Mouse (Mus musculus) spleen, postnatal 36 days (tissue): ENCODE measurements around the gene Casp4.

Experiments
- DNase-seq, 2 experiments: peaks; one replicate each; pipeline ENCODE4 v3.0.0; 2022; ENCODE audit warnings: low spot score in 2 of 2, mixed read lengths in 1 of 2

Casp4 gene

GRCm38 (mm10) chr9:5308561-5308960 is at the start of gene Casp4:
TSS of gene Casp4 (plus strand) at chr9:5308828.
- peak; percentile 41 to 52 for DNase-seq

- DNase-seq: no peak
Observed at GRCm38 (mm10) chr9:5263951-5264475, 44.6 kb upstream of the Casp4 start.

- DNase-seq: no peak
Observed at GRCm38 (mm10) chr9:5270274-5270673, 38.4 kb upstream of the Casp4 start.

GRCm38 (mm10) chr9:5270884-5271283 is 37.7 kb upstream of the Casp4 start:
- no peak for DNase-seq

- no peak for DNase-seq
Observed at GRCm38 (mm10) chr9:5271334-5271845, 37.2 kb upstream of the Casp4 start.

GRCm38 (mm10) chr9:5286071-5286470 is 22.6 kb upstream of the Casp4 start:
- no peak for DNase-seq

GRCm38 (mm10) chr9:5286597-5286996 is 22.0 kb upstream of the Casp4 start:
- no peak for DNase-seq

GRCm38 (mm10) chr9:5296354-5297237 is 12.0 kb upstream of the Casp4 start:
- DNase-seq: no peak

GRCm38 (mm10) chr9:5298329-5299131 is 10.1 kb upstream of the Casp4 start, which contains the start of gene Casp1:
TSS of gene Casp1 (plus strand) at chr9:5298517.
- peak; percentile 8 to 31 for DNase-seq

- no peak for DNase-seq
Observed at GRCm38 (mm10) chr9:5299132-5299381, 9.6 kb upstream of the Casp4 start.

GRCm38 (mm10) chr9:5310112-5310511 is 1.5 kb downstream of the Casp4 start:
- DNase-seq: no peak

GRCm38 (mm10) chr9:5311435-5311834 is 2.8 kb downstream of the Casp4 start:
- no peak for DNase-seq

- DNase-seq: no peak
Observed at GRCm38 (mm10) chr9:5328204-5328603, 19.6 kb downstream of the Casp4 start.

- no peak for DNase-seq
Observed at GRCm38 (mm10) chr9:5332441-5332840, 23.8 kb downstream of the Casp4 start.

GRCm38 (mm10) chr9:5333422-5333821 is 24.8 kb downstream of the Casp4 start:
- no peak for DNase-seq

GRCm38 (mm10) chr9:5343092-5343491 is 34.5 kb downstream of the Casp4 start:
- DNase-seq: no peak

GRCm38 (mm10) chr9:5344090-5344489 is 35.5 kb downstream of the Casp4 start:
- no peak for DNase-seq

GRCm38 (mm10) chr9:5345291-5345898 is 36.8 kb downstream of the Casp4 start, which contains the start of gene Casp12:
TSS of gene Casp12 (plus strand) at chr9:5345430.
- no peak for DNase-seq

GRCm38 (mm10) chr9:5347381-5347780 is 38.8 kb downstream of the Casp4 start:
- peak in 1 of 2 experiments; percentile 14 for DNase-seq

GRCm38 (mm10) chr9:5353673-5354072 is 45.0 kb downstream of the Casp4 start:
- no peak for DNase-seq

GRCm38 (mm10) chr9:5356801-5357200 is 48.2 kb downstream of the Casp4 start:
- DNase-seq: no peak
